Mouse (Mus musculus) hindbrain, embryonic 10.5 days (tissue): ENCODE results near the gene Tfap2d. TPM values are rescaled to one million over a fixed set of nuclear protein-coding genes. Genes with fewer than 3 reads are reported as not detected.

ENCODE experiments used
- DNase-seq: peaks from one replicate; pipeline ENCODE4 v3.0.0-alpha.2; 2017; ENCODE audit warnings: low spot score
- H3K27ac ChIP-seq: fragments of 300-500 bp; sonication (generic); 2 replicates; pipeline ENCODE4 v1.5.1; 2016; ENCODE audit warnings: mild to moderate bottlenecking, moderate library complexity
- H3K27me3 ChIP-seq: fragments of 300-500 bp; sonication (generic); 2 replicates; pipeline ENCODE4 v1.6.1; 2016; ENCODE audit warnings: mild to moderate bottlenecking; ENCODE audit not compliant: poor library complexity, insufficient read depth, severe bottlenecking
- H3K36me3 ChIP-seq: fragments of 300-500 bp; sonication (generic); 2 replicates; pipeline ENCODE4 v1.6.1; 2016; ENCODE audit warnings: mild to moderate bottlenecking, moderate library complexity
- H3K4me1 ChIP-seq: fragments of 300-500 bp; sonication (generic); replicated peaks from 2 replicates; pipeline ENCODE4 v1.6.1; 2016; ENCODE audit warnings: mild to moderate bottlenecking
- H3K4me3 ChIP-seq: fragments of 300-500 bp; sonication (generic); 2 replicates; pipeline ENCODE4 v1.5.1; 2016; ENCODE audit warnings: mild to moderate bottlenecking, moderate library complexity
- H3K9me3 ChIP-seq: fragments of 300-500 bp; sonication (generic); 2 replicates; pipeline ENCODE4 v1.6.1; 2016; ENCODE audit warnings: mild to moderate bottlenecking, moderate library complexity
- WGBS: fragments of 180-500 bp; shearing (Covaris S2); methylation state at CpG from one replicate; pipeline ENCODE4 v1.1.7; 2016; 5-methylcytosine and 5-hydroxymethylcytosine counted together
- polyA plus RNA-seq: library from polyadenylated mRNA; unstranded; fragments of >200 nt; fragmentation: Nextera tagmentation; extraction: Ambion mirVana; gene quantifications from 2 replicates; pipeline ENCODE4 v1.2.1, GENCODE M21; 2016

Tfap2d gene
- polyA plus RNA-seq, 1 experiment from 2014 or later: 0.61 TPM

GRCm38 (mm10) chr1:19213171-19213570, 110.3 kb downstream of the Tfap2d start:
- Histone ChIP-seq H3K9me3 (no peaks in the 10 kb centered on the region), H3K36me3 (no peaks in the 10 kb centered on the region), H3K27ac (peak overlapping the region; percentile 56; the same call in 1 of the 2 replicates), H3K4me3 (peak overlapping the region; percentile 46), H3K4me1 (peaks cover 14% of the 10 kb centered on the region; the same call in 1 of the 2 replicates), H3K27me3 (peaks cover 100% of the 10 kb centered on the region)
- no peak for DNase-seq
- WGBS: 0% methylated on average over 4 of the region's 4 CpGs

DNA sequence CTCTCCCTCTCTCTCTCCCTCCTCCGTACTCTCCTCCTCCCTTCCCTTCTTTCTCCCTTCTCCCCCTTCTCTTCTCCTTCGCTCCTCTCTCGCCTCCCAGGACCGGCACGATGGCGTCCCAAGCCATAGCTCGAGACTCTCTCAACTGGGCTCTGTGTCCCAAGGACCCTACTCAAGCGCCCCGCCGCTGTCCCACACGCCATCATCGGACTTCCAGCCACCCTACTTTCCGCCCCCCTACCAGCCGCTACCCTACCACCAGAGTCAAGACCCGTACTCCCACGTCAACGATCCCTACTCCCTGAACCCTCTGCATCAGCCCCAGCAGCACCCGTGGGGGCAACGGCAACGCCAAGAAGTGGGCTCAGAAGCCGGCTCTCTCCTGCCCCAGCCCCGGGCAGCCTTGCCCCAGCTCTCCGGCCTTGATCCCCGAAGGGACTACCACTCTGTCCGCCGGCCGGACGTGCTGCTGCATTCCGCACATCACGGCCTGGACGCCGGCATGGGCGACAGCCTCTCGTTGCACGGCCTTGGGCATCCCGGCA, 111.1 kb downstream of the Tfap2d start:
- WGBS: 2% methylated on average over 36 of the region's 36 CpGs
- Histone ChIP-seq H3K27me3 (peaks cover 100% of the 10 kb centered on the region), H3K27ac (peak overlapping the region; percentile 77), H3K4me1 (peaks cover 14% of the 10 kb centered on the region; the same call in 1 of the 2 replicates), H3K36me3 (no peaks in the 10 kb centered on the region), H3K9me3 (no peaks in the 10 kb centered on the region), H3K4me3 (peak overlapping the region; percentile 46)
- peak; percentile 41 for DNase-seq

Other genes starting within 250 kb of the Tfap2d start
- gene Tfap2b, start 105.9 kb downstream of the Tfap2d start, polyA plus RNA-seq: 38.6 and 81.5 TPM in 2 replicates